Mouse (Mus musculus) activated CD4-positive, CD25-positive, alpha-beta regulatory T cell, adult 4 months (primary cell): Measurements from ENCODE around the gene Klhl31. TPM values are rescaled to one million over a fixed set of nuclear protein-coding genes. Genes with fewer than 3 reads are reported as not detected.

Experiments
- ATAC-seq: one replicate; pipeline ENCODE4 v1.8.0; 2017
- polyA plus RNA-seq, 2 experiments: library from polyadenylated mRNA; unstranded; fragments of 100-300 nt; shearing (Covaris generic); gene quantifications; one replicate each; pipeline ENCODE4 v1.2.1; 2017

The Klhl31 gene
- polyA plus RNA-seq = not detected

GRCm38 (mm10) chr9:77636450-77636951, at the start of gene Klhl31:
Gene Klhl31, plus strand, starts transcription at chr9:77636500.
- ATAC-seq = no peak

- ATAC-seq = peak; percentile 32
Observed at GRCm38 (mm10) chr9:77586806-77587591, 49.3 kb upstream of the Klhl31 start.

GRCm38 (mm10) chr9:77587616-77588015, 48.7 kb upstream of the Klhl31 start:
- ATAC-seq = no peak

GRCm38 (mm10) chr9:77589496-77589895, 46.8 kb upstream of the Klhl31 start:
- ATAC-seq = no peak

- ATAC-seq = no peak
Observed at GRCm38 (mm10) chr9:77592423-77592822, 43.9 kb upstream of the Klhl31 start.

- no peak for ATAC-seq
Observed at GRCm38 (mm10) chr9:77595006-77595626, 41.2 kb upstream of the Klhl31 start.

- ATAC-seq = peak; percentile 84
Observed at GRCm38 (mm10) chr9:77596355-77596754, 39.9 kb upstream of the Klhl31 start.

- no peak for ATAC-seq
Observed at GRCm38 (mm10) chr9:77598560-77598959, 37.7 kb upstream of the Klhl31 start.

GRCm38 (mm10) chr9:77602302-77603266, 33.7 kb upstream of the Klhl31 start:
- ATAC-seq = no peak

- ATAC-seq = no peak
Observed at GRCm38 (mm10) chr9:77603965-77604509, 32.3 kb upstream of the Klhl31 start.

GRCm38 (mm10) chr9:77607295-77607694, 29.0 kb upstream of the Klhl31 start:
- ATAC-seq = no peak

GRCm38 (mm10) chr9:77607840-77608239, 28.5 kb upstream of the Klhl31 start:
- no peak for ATAC-seq

GRCm38 (mm10) chr9:77610811-77611210, 25.5 kb upstream of the Klhl31 start:
- ATAC-seq = no peak

- no peak for ATAC-seq
Observed at GRCm38 (mm10) chr9:77612349-77612748, 24.0 kb upstream of the Klhl31 start.

- no peak for ATAC-seq
Observed at GRCm38 (mm10) chr9:77615868-77616267, 20.4 kb upstream of the Klhl31 start.

- ATAC-seq = no peak
Observed at GRCm38 (mm10) chr9:77616796-77617195, 19.5 kb upstream of the Klhl31 start.

- ATAC-seq = no peak
Observed at GRCm38 (mm10) chr9:77617751-77618150, 18.5 kb upstream of the Klhl31 start.

GRCm38 (mm10) chr9:77618392-77618791, 17.9 kb upstream of the Klhl31 start:
- no peak for ATAC-seq

- no peak for ATAC-seq
Observed at GRCm38 (mm10) chr9:77620077-77620476, 16.2 kb upstream of the Klhl31 start.

GRCm38 (mm10) chr9:77620482-77620881, 15.8 kb upstream of the Klhl31 start:
- ATAC-seq = no peak

GRCm38 (mm10) chr9:77622874-77623273, 13.4 kb upstream of the Klhl31 start:
- ATAC-seq = no peak

GRCm38 (mm10) chr9:77623318-77624050, 12.8 kb upstream of the Klhl31 start:
- ATAC-seq = no peak
